Mouse (Mus musculus) ES-E14 (cell line): ENCODE data around the gene Mtss1l. TPM values are rescaled to one million over a fixed set of nuclear protein-coding genes. Genes with fewer than 3 reads are reported as not detected.

Source experiments
- DNase-seq: peaks from one replicate; pipeline ENCODE4 v3.0.0-alpha.2; 2013; ENCODE audit warnings: low read depth, low spot score
- H3K27ac ChIP-seq: 2 replicates; pipeline ENCODE4 v1.5.1; 2012; ENCODE audit warnings: low read depth, mild to moderate bottlenecking, low read length, moderate library complexity, mixed read lengths; ENCODE audit not compliant: poor library complexity, insufficient read depth, severe bottlenecking
- H3K36me3 ChIP-seq: 2 replicates; pipeline ENCODE4 v1.6.1; 2012; ENCODE audit warnings: mild to moderate bottlenecking, low read length, moderate library complexity, mixed read lengths; ENCODE audit not compliant: control insufficient read depth, poor library complexity, insufficient read depth, severe bottlenecking
- H3K4me1 ChIP-seq, 2 experiments: fragments of 150-350 bp in 1 of 2; sonication (generic) in 1 of 2; 2 replicates each; pipeline ENCODE4 v1.6.1; 2012; ENCODE audit warnings: low read length in 2 of 2, mild to moderate bottlenecking in 1 of 2, mixed read lengths in 1 of 2; ENCODE audit not compliant: control insufficient read depth in 2 of 2, insufficient read depth in 2 of 2, poor library complexity in 1 of 2
- H3K4me3 ChIP-seq, 2 experiments: fragments of 150-350 bp in 1 of 2; sonication (generic) in 1 of 2; 2 replicates each; pipeline ENCODE4 v1.5.1; 2012; ENCODE audit warnings: low read length in 2 of 2, low read depth in 1 of 2, mild to moderate bottlenecking in 1 of 2, mixed read lengths in 1 of 2; ENCODE audit not compliant: insufficient read depth in 1 of 2, poor library complexity in 1 of 2, severe bottlenecking in 1 of 2
- H3K9ac ChIP-seq: 2 replicates; pipeline ENCODE4 v1.6.1; 2012; ENCODE audit warnings: low read depth, mild to moderate bottlenecking, low read length, mixed read lengths; ENCODE audit not compliant: poor library complexity, insufficient read depth, severe bottlenecking
- H3K9me3 ChIP-seq: fragments of 150-350 bp; sonication (generic); 2 replicates; pipeline ENCODE4 v1.6.1; 2012; ENCODE audit warnings: low read depth, mild to moderate bottlenecking, low read length; ENCODE audit not compliant: control insufficient read depth, insufficient read depth
- CHD2 ChIP-seq: IDR thresholded peaks from 2 replicates; pipeline ENCODE4 v1.6.1; 2014; ENCODE audit warnings: mild to moderate bottlenecking, low read depth, low read length, inconsistent platforms
- HCFC1 ChIP-seq: IDR thresholded peaks from 2 replicates; pipeline ENCODE4 v1.6.1; 2012; ENCODE audit warnings: low read length, inconsistent platforms, borderline replicate concordance; ENCODE audit not compliant: insufficient read depth
- MAFK ChIP-seq: IDR thresholded peaks from 2 replicates; pipeline ENCODE4 v1.6.1; 2014; ENCODE audit warnings: mild to moderate bottlenecking, low read depth, low read length, inconsistent platforms; ENCODE audit not compliant: insufficient read depth
- ZC3H11A ChIP-seq: IDR thresholded peaks from 2 replicates; pipeline ENCODE4 v1.6.1; 2012; ENCODE audit warnings: low read depth, mild to moderate bottlenecking, inconsistent platforms, low read length, borderline replicate concordance
- ZNF384 ChIP-seq: IDR thresholded peaks from 2 replicates; pipeline ENCODE4 v1.6.1; 2012; ENCODE audit warnings: low read depth, low read length, inconsistent platforms
- in situ Hi-C, 2 experiments: fragments of 600-800 bp; cut with MboI; formaldehyde crosslinking; loops; one replicate each; pipeline ENCODE4 v1.15.1; 2025; ENCODE audit warnings: low sequenced_read_pairs in 2 of 2, inconsistent platforms in 1 of 2; ENCODE audit not compliant: unreplicated experiment in 2 of 2
- total RNA-seq: library from RNA; depleted of rRNA; stranded (reverse); fragments of 300-350 nt; gene quantifications from 2 replicates; pipeline ENCODE4 v1.2.3, GENCODE M21; 2012

The Mtss1l gene
- total RNA-seq, 1 experiment = 3.6 TPM

DNA sequence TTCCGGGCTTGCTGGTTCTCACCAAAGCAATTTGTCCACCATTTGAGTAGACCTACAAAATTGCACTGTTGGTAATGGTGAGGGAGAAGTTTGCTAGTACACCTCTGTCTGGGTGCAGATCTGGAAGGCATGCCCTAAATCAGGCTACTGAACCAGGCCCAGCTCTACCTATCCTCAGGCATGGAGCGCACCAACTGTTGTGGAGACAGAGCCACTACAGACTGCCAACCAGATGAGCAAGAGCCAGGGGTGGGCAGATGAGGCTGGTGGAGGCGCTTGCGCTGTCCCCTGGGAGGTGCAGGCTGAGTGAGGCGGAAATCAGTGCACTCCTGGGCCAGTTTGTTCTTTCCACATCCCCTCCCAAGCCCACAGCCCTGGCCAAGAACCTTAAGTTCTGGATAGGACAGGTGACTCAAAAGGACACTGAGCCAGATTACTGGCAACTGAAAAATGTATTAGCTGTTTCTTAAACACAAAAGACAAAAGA lies 44.1 kb upstream of the Mtss1l start:
- H3K4me3 ChIP-seq = no peak overlapping the region
- H3K27ac ChIP-seq = no peak overlapping the region
- H3K9me3 ChIP-seq = no peaks in the 10 kb centered on the region
- in situ Hi-C loops = no loop called here
- no peaks in the 10 kb centered on the region for H3K4me1 ChIP-seq
- H3K36me3 ChIP-seq = peaks cover 37% of the 10 kb centered on the region
- DNase-seq = no peak
- H3K9ac ChIP-seq = no peak overlapping the region
- no peak for TF ChIP-seq ZC3H11A

DNA sequence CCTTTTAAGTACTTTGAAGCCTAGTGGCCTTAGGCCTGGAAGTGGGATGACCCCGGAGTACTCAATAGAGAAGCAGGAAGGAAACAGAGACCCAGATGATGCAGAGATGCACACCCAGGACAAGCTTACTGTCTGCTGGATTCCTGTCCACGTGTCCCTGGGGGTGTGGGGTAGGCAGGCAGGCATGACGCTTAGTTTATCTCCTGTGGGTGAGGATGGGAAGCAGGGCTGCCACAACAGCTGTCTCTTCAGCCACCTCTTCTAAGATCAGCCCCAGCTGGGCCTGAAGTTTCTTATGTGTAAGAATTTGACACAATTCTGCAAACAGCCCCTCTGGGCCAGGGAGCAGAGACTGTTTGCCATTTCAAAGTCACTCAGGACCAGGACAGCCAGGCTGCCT lies 42.3 kb upstream of the Mtss1l start:
- Histone ChIP-seq H3K36me3 (peaks cover 47% of the 10 kb centered on the region), H3K27ac (no peak overlapping the region), H3K9ac (no peak overlapping the region), H3K4me1 (no peaks in the 10 kb centered on the region), H3K4me3 (no peak overlapping the region), H3K9me3 (no peaks in the 10 kb centered on the region)
- in situ Hi-C loops = no loop called here
- TF ChIP-seq MAFK (no peak), ZNF384 (no peak), ZC3H11A (no peak), HCFC1 (no peak), CHD2 (no peak)
- DNase-seq = no peak

- no peak for DNase-seq
- TF ChIP-seq CHD2 = no peak
- TF ChIP-seq ZC3H11A = no peak
- TF ChIP-seq ZNF384 = no peak
- no peaks in the 10 kb centered on the region for H3K4me1 ChIP-seq
- no peaks in the 10 kb centered on the region for H3K9me3 ChIP-seq
- H3K4me3 ChIP-seq = no peak overlapping the region
- no peak overlapping the region for H3K9ac ChIP-seq
- in situ Hi-C loops = no loop called here
- peaks cover 41% of the 10 kb centered on the region for H3K36me3 ChIP-seq
- H3K27ac ChIP-seq = no peak overlapping the region
These were observed 33.5 kb upstream of the Mtss1l start for GRCm38 (mm10) chr8:110687726-110688125.

DNA sequence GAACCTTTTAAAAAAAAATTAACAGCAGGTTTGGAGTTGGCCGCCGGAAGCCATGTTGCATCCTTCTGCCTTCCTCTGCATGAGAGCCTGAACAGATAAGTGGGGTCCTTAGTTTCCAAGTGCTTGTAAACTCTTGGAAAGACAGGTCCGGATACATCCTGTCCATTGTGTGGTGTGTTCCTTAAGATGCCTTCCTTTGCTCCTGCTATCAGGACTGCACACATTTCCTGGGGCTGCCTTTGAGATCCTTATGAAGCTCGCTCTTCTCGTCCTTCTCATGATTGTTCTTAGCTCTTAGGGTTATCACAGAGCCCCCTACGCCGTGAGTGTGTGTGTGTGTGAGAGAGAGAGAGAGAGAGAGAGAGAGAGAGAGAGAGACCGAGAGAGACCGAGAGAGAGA lies 31.3 kb upstream of the Mtss1l start:
- in situ Hi-C loops = no loop called here
- H3K36me3 ChIP-seq = peaks cover 23% of the 10 kb centered on the region
- no peak overlapping the region for H3K9ac ChIP-seq
- H3K4me1 ChIP-seq = no peaks in the 10 kb centered on the region
- TF ChIP-seq ZC3H11A = no peak
- TF ChIP-seq ZNF384 = no peak
- no peak for TF ChIP-seq HCFC1
- TF ChIP-seq MAFK = no peak
- TF ChIP-seq CHD2 = no peak
- no peak overlapping the region for H3K4me3 ChIP-seq
- no peaks in the 10 kb centered on the region for H3K9me3 ChIP-seq
- H3K27ac ChIP-seq = no peak overlapping the region
- DNase-seq = no peak

DNA sequence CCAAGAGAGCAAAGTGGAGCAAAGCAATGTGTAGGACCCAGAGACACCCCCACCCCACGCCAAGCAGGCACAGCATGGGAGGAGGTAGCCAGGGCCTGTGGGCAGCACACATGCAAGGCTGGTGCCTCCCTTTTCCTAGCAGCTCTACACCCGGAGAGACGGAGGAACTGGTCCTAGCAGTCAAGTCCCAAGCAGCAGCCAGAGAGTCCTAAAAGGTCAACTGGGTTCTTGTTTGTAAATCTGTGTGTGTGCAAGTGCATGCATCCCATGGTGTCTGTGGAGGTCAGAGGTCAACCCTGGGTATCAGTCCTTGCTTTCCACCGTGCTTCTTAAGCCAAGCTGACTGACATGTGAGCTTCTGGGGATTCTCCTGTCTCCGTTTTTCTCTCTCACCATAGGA lies 27.1 kb upstream of the Mtss1l start:
- in situ Hi-C loops = no loop called here
- Histone ChIP-seq H3K9ac (no peak overlapping the region), H3K36me3 (peaks cover 27% of the 10 kb centered on the region), H3K27ac (no peak overlapping the region), H3K4me3 (no peak overlapping the region), H3K4me1 (no peaks in the 10 kb centered on the region), H3K9me3 (no peaks in the 10 kb centered on the region)
- TF ChIP-seq ZC3H11A = no peak
- no peak for TF ChIP-seq HCFC1
- TF ChIP-seq CHD2 = no peak
- TF ChIP-seq MAFK = no peak
- TF ChIP-seq ZNF384 = no peak
- DNase-seq = no peak
